18 mouse cellular contexts compared by ENCODE assay signal in genomic region chr3:41368351-41369101, GRCm38 (mm10).
DNase-seq lines count a peak whose midpoint lies in the region; ATAC-seq and TF ChIP-seq lines count a peak whose summit lies in the region.
"Had no signal": no experiment of that assay in that cellular context is flagged by ENCODE, and none has a peak within 500 bp of the region (broad histone marks: within the 10 kb centered on the region; RNA-seq: fewer than 3 reads in every experiment).

No protein-coding gene starts in this region.

- H3K27me3 ChIP-seq in heart, embryonic 13.5 days (replicated peaks): no peaks in the 10 kb centered on the region
- no peaks in the 10 kb centered on the region for H3K27me3 ChIP-seq in cerebellum, adult 2 months (ENCODE audit: control insufficient read depth, insufficient read depth, low read length)
- H3K27me3 ChIP-seq: hindbrain, embryonic 12.5 days; limb, embryonic 13.5 days had no signal

- intact Hi-C loops in heart, postnatal 36 days (cut with DNase I): loop anchor here (5.0 kb wide), 3 partner anchors 39 to 194 kb away; no protein-coding TSS in a partner anchor
- intact Hi-C loops in left cerebral cortex, postnatal 10 days (cut with DNase I): no loop called here

- 69% methylated on average over 7 of the region's 7 CpGs for WGBS in heart, embryonic 13.5 days
- 80% methylated on average over 7 of the region's 7 CpGs for WGBS in cerebellum, adult 2 months

- no peak overlapping the region for H3K9ac ChIP-seq in heart, embryonic 13.5 days
- H3K9ac ChIP-seq: hindbrain, embryonic 12.5 days; limb, embryonic 13.5 days; liver, embryonic 14.5 days had no signal

- no peaks in the 10 kb centered on the region for H3K36me3 ChIP-seq in heart, embryonic 13.5 days
- H3K36me3 ChIP-seq: embryonic facial prominence, embryonic 10.5 days; hindbrain, embryonic 12.5 days; limb, embryonic 13.5 days had no signal

- no peaks in the 10 kb centered on the region for H3K9me3 ChIP-seq in heart, embryonic 13.5 days
- H3K9me3 ChIP-seq: hindbrain, embryonic 12.5 days; limb, embryonic 13.5 days had no signal

- no peak for TF ChIP-seq CTCF in cerebellum, adult 2 months (IDR thresholded peaks at IDR 0.05; ENCODE audit: borderline replicate concordance, insufficient read depth, low read depth, low read length)

- H3K4me1 ChIP-seq in heart, embryonic 13.5 days: peaks cover 47% of the 10 kb centered on the region
- peaks cover 7% of the 10 kb centered on the region for H3K4me1 ChIP-seq in cerebellum, adult 2 months (ENCODE audit: control insufficient read depth, insufficient read depth, low read length)
- H3K4me1 ChIP-seq: embryonic facial prominence, embryonic 10.5 days; hindbrain, embryonic 12.5 days had no signal

- no peak overlapping the region for H3K4me2 ChIP-seq in heart, embryonic 13.5 days
- H3K4me2 ChIP-seq: hindbrain, embryonic 12.5 days; limb, embryonic 13.5 days had no signal

- peak overlapping the region; percentile 90; the same call in 1 of the 2 replicates for H3K27ac ChIP-seq in heart, embryonic 13.5 days (replicated peaks)
- H3K27ac ChIP-seq in cerebellum, adult 2 months (ENCODE audit: insufficient read depth, low read length): no peak overlapping the region
- H3K27ac ChIP-seq: embryonic facial prominence, embryonic 10.5 days; hindbrain, embryonic 12.5 days; limb, embryonic 13.5 days; liver, embryonic 14.5 days had no signal

- TF ChIP-seq POLR2A in cerebellum, adult 2 months (IDR thresholded peaks at IDR 0.05; ENCODE audit: borderline replicate concordance, insufficient read depth, low read length): no peak

- no peak for ATAC-seq in heart, embryonic 13.5 days (ENCODE audit: extremely low read depth, insufficient number of reproducible peaks, low FRiP score, low TSS enrichment)
- ATAC-seq: inflammation-experienced regulatory T-cells, adult 6 months; midbrain, embryonic 16.5 days had no signal

- DNase-seq in 3134 (ENCODE audit: extremely low read depth, insufficient read length, low spot score): peak; percentile 18
- peak; percentile 87 for DNase-seq in Muller cell, postnatal 12 days (ENCODE audit: inconsistent ontology term)
- DNase-seq in heart, postnatal 36 days: peak; percentile 37 to 58
- DNase-seq in left cerebral cortex, postnatal 10 days (ENCODE audit: extremely low spot score in 1 of 2, low spot score in 2 of 2): no peak
- DNase-seq in cerebellum, adult 2 months: no peak
- DNase-seq in cerebellum, adult 8-10 months: no peak
- DNase-seq: adrenal gland, adult 2 months; cerebellum, postnatal 36 days; gastrocnemius, postnatal 14 days; right cerebral cortex, adult 18-20 months; thymus, adult 18-20 months had no signal

- H3K4me3 ChIP-seq in heart, embryonic 13.5 days: no peak overlapping the region
- no peak overlapping the region for H3K4me3 ChIP-seq in cerebellum, adult 2 months (replicated peaks; ENCODE audit: insufficient read depth, low read depth, low read length)
- H3K4me3 ChIP-seq: embryonic facial prominence, embryonic 10.5 days; hindbrain, embryonic 12.5 days; limb, embryonic 13.5 days had no signal

Comparison
In these comparisons a context has a peak if more than half of its experiments do, and no peak if none do; other contexts are left out.
1. DNase-seq: peak in 3134 (single experiment), Muller cell, postnatal 12 days (single experiment) and heart, postnatal 36 days (2 of 2); none in left cerebral cortex, postnatal 10 days (0 of 2), cerebellum, adult 2 months (0 of 2) and cerebellum, adult 8-10 months (single experiment).